Mouse (Mus musculus) forebrain, embryonic 14.5 days (tissue): ENCODE results near the gene Galnt2. TPM values are rescaled to one million over a fixed set of nuclear protein-coding genes. Genes with fewer than 3 reads are reported as not detected.
A peak's percentile ranks its signal among the peaks of the same experiment; 100 is the strongest.

Experiments used
- ATAC-seq: fragments of 200-750 bp; cut with Nextera tagmentation; 2 replicates; pipeline ENCODE4 v1.8.0; 2017; ENCODE audit warnings: mild to moderate bottlenecking, moderate library complexity
- DNase-seq: peaks from one replicate; pipeline ENCODE4 v3.0.0-alpha.2; 2015; ENCODE audit warnings: low spot score
- H3K27ac ChIP-seq: fragments of 300-500 bp; sonication (generic); 2 replicates; pipeline ENCODE4 v1.5.1; 2014; ENCODE audit warnings: low read depth, mild to moderate bottlenecking, control low read depth, low read length, moderate library complexity
- H3K27me3 ChIP-seq: fragments of 300-500 bp; sonication (generic); replicated peaks from 2 replicates; pipeline ENCODE4 v1.6.1; 2014; ENCODE audit warnings: low read length, control low read depth, mixed read lengths; ENCODE audit not compliant: control insufficient read depth, insufficient read depth
- H3K36me3 ChIP-seq: fragments of 300-500 bp; sonication (generic); 2 replicates; pipeline ENCODE4 v1.6.1; 2014; ENCODE audit warnings: low read length, control low read depth; ENCODE audit not compliant: control insufficient read depth, insufficient read depth
- H3K4me1 ChIP-seq: fragments of 300-500 bp; sonication (generic); 2 replicates; pipeline ENCODE4 v1.6.1; 2014; ENCODE audit warnings: antibody characterized with exemption, low read length, control low read depth; ENCODE audit not compliant: control insufficient read depth, insufficient read depth
- H3K4me2 ChIP-seq: fragments of 300-500 bp; sonication (generic); 2 replicates; pipeline ENCODE4 v1.6.1; 2014; ENCODE audit warnings: mild to moderate bottlenecking, control low read depth, low read length
- H3K4me3 ChIP-seq: fragments of 300-500 bp; sonication (generic); 2 replicates; pipeline ENCODE4 v1.5.1; 2014; ENCODE audit warnings: low read depth, low read length, control low read depth
- H3K9ac ChIP-seq: fragments of 300-500 bp; sonication (generic); 2 replicates; pipeline ENCODE4 v1.6.1; 2014; ENCODE audit warnings: mild to moderate bottlenecking, low read length, control low read depth, moderate library complexity
- H3K9me3 ChIP-seq: fragments of 300-500 bp; sonication (generic); replicated peaks from 2 replicates; pipeline ENCODE4 v1.6.1; 2016; ENCODE audit warnings: low read length, control low read depth, mixed read lengths; ENCODE audit not compliant: control insufficient read depth
- WGBS: fragments of 180-500 bp; shearing (Covaris S2); extraction: QIAGEN DNeasy Blood & Tissue Kit; methylation state at CpG from one replicate; pipeline ENCODE4 v1.1.7; 2014; 5-methylcytosine and 5-hydroxymethylcytosine counted together
- polyA plus RNA-seq: library from polyadenylated mRNA; unstranded; fragments of >200 nt; fragmentation: Nextera tagmentation; extraction: Ambion mirVana; gene quantifications from 2 replicates; pipeline ENCODE4 v1.2.1, GENCODE M21; 2014

Gene Galnt2
- polyA plus RNA-seq, 1 experiment from 2014 or later = 44.3 TPM

DNA sequence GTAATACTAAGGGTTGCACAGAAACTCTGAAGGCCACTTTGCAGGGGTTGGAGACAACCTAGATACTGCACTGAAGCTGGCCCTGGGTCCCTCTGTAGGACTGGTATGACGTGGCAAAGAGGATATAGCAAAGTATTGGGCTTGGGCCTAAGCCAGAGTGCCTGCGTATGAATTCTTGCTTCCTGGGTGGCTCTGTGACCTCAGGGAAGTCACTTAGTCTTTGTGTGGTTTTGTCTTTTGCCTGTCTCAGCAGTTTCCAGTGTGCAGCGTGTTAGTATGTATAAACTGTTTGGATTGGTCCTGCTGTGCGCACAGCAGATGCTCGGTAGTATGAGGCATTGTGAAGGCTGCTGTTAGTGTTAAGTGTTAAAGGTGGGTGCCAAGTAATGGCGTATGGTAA is 11.0 kb downstream of the Galnt2 start:
- Histone ChIP-seq H3K9me3 (no peaks in the 10 kb centered on the region), H3K4me2 (no peak overlapping the region), H3K4me1 (peaks cover 15% of the 10 kb centered on the region; the same call in 1 of the 2 replicates), H3K36me3 (0 out of 2 replicates have a peak, but pooled peaks cover 3% of the 10 kb centered on the region), H3K27ac (no peak overlapping the region), H3K9ac (no peak overlapping the region), H3K4me3 (no peak overlapping the region), H3K27me3 (no peaks in the 10 kb centered on the region)
- ATAC-seq (no peak), DNase-seq (no peak)
- 83% methylated on average over 6 of the region's 6 CpGs for WGBS

DNA sequence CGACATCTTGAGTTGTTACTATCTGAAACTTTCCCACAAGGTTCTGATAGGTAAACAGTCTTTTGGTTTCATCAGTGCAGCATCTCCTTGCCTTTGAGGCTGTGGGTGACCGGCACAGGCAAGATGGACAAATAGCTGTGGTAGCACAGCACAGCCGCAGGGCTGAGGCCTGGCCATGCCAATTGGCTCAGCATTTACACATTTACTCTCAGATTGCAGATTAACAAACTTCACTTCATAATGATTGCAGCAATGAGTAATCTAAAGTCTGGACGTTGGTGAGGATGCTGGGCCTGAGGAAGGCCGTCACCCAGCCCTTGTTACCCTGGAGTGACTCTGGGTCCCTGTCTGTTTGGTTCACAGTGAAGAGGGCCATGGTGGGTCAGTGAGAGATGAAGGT is 11.7 kb downstream of the Galnt2 start:
- H3K27me3 ChIP-seq = no peaks in the 10 kb centered on the region
- WGBS = 96% methylated on average over 5 of the region's 5 CpGs
- ATAC-seq (no peak), DNase-seq (no peak)
- 0 out of 2 replicates have a peak, but pooled peaks cover 3% of the 10 kb centered on the region for H3K36me3 ChIP-seq
- H3K4me1 ChIP-seq = peaks cover 15% of the 10 kb centered on the region; the same call in 1 of the 2 replicates
- H3K9me3 ChIP-seq = no peaks in the 10 kb centered on the region
- H3K4me2 ChIP-seq = no peak overlapping the region
- H3K27ac ChIP-seq = no peak overlapping the region
- H3K4me3 ChIP-seq = no peak overlapping the region
- no peak overlapping the region for H3K9ac ChIP-seq

DNA sequence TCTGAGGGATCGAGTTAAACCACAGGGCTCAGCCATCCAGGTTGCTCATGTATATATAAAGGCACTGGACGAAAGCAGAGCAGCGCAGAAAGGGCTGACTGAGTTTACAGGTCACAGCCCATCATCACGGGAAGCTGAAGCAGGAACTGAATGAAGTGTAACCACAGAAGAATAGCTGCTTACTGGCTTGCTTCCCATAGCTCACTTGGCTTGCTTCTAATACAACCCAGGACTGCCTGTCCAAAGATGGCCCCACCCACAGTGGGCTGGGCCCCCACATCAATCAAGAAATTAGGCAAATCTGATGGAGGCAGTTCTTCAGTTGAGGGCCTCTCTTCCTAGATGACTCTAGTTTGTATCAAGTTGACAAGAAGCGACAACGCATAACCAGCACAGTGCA is 16.4 kb downstream of the Galnt2 start:
- no peak for ATAC-seq
- H3K4me2 ChIP-seq = no peak overlapping the region
- peak; percentile 34 for DNase-seq
- 0 out of 2 replicates have a peak, but pooled peaks cover 3% of the 10 kb centered on the region for H3K36me3 ChIP-seq
- H3K9ac ChIP-seq = no peak overlapping the region
- peaks cover 6% of the 10 kb centered on the region for H3K4me1 ChIP-seq
- WGBS = 80% methylated on average over 6 of the region's 6 CpGs
- no peak overlapping the region for H3K4me3 ChIP-seq
- H3K9me3 ChIP-seq = no peaks in the 10 kb centered on the region
- H3K27ac ChIP-seq = no peak overlapping the region
- no peaks in the 10 kb centered on the region for H3K27me3 ChIP-seq

DNA sequence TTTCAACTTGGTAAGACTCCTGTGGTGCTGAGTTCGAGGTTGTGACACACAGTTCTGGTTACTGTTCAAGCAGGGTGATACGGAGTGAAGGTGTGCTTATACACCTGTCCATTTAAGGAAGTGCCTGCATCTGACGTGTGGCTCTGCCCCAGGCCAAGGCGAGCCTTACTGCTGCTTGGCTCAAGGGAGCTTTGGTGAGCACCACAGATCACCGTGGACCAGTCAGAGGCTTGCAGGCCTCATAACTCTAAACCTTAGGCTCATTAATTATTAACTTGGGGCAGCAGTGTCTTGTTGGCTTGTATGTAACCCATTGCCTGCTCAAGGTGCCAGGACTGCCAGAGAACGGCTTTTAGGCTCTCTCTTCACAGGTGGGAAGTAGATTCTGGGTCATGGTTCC is 17.5 kb downstream of the Galnt2 start:
- peaks cover 6% of the 10 kb centered on the region for H3K4me1 ChIP-seq
- H3K36me3 ChIP-seq = 0 out of 2 replicates have a peak, but pooled peaks cover 2% of the 10 kb centered on the region
- H3K9ac ChIP-seq = no peak overlapping the region
- ATAC-seq = no peak
- H3K27ac ChIP-seq = no peak overlapping the region
- no peak overlapping the region for H3K4me2 ChIP-seq
- DNase-seq = no peak
- H3K9me3 ChIP-seq = no peaks in the 10 kb centered on the region
- no peaks in the 10 kb centered on the region for H3K27me3 ChIP-seq
- 93% methylated on average over 6 of the region's 6 CpGs for WGBS
- H3K4me3 ChIP-seq = no peak overlapping the region

DNA sequence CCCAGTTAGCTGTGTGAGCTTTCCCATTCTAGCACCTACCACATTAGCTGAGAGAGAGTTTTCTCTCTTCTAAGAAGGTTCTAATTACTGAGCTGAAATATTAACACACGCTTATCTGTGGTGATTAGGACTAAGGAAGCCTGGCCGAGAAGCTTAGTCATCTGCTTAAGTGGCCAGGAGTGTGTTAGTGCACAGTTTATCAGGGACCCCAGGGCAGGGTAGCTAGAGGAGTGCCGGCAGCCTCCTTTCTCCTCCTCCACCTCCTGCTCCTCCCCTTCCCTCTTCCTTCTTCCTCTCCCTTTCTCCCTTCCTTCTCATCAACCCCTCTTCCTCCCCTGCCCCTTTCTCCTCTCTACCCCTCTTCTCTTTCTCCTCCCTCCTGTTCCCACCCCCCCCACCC is 19.1 kb downstream of the Galnt2 start:
- Histone ChIP-seq H3K9me3 (no peaks in the 10 kb centered on the region), H3K36me3 (no peaks in the 10 kb centered on the region), H3K4me1 (peaks cover 6% of the 10 kb centered on the region), H3K4me3 (no peak overlapping the region), H3K4me2 (no peak overlapping the region), H3K27me3 (no peaks in the 10 kb centered on the region), H3K27ac (peak overlapping the region; percentile 36; the same call in 1 of the 2 replicates), H3K9ac (no peak overlapping the region)
- ATAC-seq (no peak), DNase-seq (no peak)
- 47% methylated on average over 3 of the region's 3 CpGs for WGBS

DNA sequence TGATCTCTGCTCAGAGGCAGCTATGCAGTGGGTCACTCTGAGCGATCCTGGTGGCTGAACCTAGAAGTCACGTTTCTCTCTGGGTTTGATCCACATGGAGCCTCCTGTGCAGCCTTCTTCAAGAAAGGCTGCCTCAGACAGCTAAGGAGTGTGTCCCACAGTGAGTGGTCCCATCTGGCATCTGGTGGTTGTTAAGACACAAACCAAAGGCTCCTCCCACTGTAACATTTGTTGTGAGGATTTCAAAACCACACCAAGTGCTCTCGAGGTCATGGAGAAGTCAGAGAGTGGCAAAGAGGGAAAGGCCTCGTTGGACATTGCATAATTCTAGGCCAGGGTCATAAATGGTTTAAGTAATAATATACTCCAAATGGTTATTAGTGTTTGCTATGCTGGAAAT is 19.6 kb downstream of the Galnt2 start:
- H3K27me3 ChIP-seq = no peaks in the 10 kb centered on the region
- H3K4me3 ChIP-seq = no peak overlapping the region
- DNase-seq (no peak), ATAC-seq (no peak)
- peak overlapping the region; percentile 36; the same call in 1 of the 2 replicates for H3K27ac ChIP-seq
- H3K36me3 ChIP-seq = no peaks in the 10 kb centered on the region
- no peaks in the 10 kb centered on the region for H3K9me3 ChIP-seq
- H3K4me1 ChIP-seq = peaks cover 6% of the 10 kb centered on the region
- 51% methylated on average over 4 of the region's 4 CpGs for WGBS
- no peak overlapping the region for H3K4me2 ChIP-seq
- H3K9ac ChIP-seq = no peak overlapping the region

DNA sequence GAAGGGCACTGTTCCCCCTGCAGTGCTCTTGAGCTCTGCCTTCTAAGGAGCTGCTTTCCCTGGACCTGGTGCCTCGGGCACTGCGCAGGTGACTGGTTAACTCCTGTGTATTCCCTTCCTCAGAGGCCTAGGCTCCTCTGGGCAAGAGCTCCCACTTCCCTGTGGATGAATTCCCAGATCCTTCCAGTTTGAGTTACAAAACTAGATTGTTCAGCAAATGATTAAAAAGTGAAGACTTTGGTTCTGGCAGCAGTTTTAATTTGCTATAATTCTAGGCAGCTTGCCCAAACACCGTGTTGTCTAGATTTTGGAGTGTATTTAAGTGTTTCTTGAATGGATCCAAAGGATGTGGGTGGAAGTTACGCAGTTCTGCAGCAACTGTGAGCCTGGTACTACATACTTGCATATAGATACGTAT is 21.4 kb downstream of the Galnt2 start:
- Histone ChIP-seq H3K4me1 (peaks cover 21% of the 10 kb centered on the region), H3K9me3 (no peaks in the 10 kb centered on the region), H3K36me3 (no peaks in the 10 kb centered on the region), H3K27ac (no peak overlapping the region), H3K4me2 (no peak overlapping the region), H3K27me3 (no peaks in the 10 kb centered on the region), H3K9ac (no peak overlapping the region), H3K4me3 (no peak overlapping the region)
- 89% methylated on average over 5 of the region's 5 CpGs for WGBS
- no peak for ATAC-seq
- DNase-seq = peak; percentile 42

DNA sequence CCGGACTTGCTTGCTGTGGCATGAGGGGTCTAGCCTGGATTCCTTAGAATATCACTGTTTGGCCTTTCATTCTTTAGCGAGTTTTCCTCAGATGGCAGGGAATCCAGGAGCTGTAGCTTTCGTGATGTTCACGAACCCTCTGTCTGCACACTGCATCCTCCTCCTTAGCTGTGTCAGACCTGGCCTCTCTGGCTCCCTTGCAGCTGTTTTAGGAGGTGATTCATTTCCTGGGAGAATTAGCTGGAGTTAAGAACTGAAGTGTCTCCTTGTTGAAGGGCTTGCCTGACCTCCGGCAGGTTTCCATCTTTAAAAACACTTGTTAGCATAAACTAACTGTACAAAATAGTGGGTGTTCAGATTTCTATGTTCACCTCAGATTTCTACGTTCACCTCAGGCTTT is 22.7 kb downstream of the Galnt2 start:
- DNase-seq (no peak), ATAC-seq (no peak)
- 94% methylated on average over 6 of the region's 6 CpGs for WGBS
- no peak overlapping the region for H3K4me2 ChIP-seq
- H3K9ac ChIP-seq = no peak overlapping the region
- H3K9me3 ChIP-seq = no peaks in the 10 kb centered on the region
- H3K4me3 ChIP-seq = no peak overlapping the region
- no peaks in the 10 kb centered on the region for H3K27me3 ChIP-seq
- no peaks in the 10 kb centered on the region for H3K36me3 ChIP-seq
- peaks cover 28% of the 10 kb centered on the region for H3K4me1 ChIP-seq
- no peak overlapping the region for H3K27ac ChIP-seq

DNA sequence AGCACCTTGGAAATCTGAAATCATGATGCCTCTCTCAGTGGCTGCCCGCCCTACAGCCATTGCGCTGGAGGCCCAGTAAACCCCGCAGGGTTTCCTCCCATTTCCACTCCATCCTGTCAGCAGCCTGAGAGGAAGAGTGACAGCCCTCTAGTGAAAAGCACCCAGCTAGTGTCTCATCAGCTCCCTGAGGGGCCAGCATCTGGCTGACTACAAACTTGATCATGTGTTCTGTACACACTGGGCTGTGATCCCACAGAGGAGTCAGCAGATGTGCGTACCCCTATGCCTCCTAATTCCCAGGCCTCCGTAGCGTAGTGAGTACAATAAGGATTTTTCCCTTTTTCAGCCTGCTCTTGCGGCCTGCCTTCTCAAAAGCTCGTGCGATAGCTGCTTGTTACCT is 25.6 kb downstream of the Galnt2 start:
- Histone ChIP-seq H3K27ac (peak overlapping the region; percentile 70), H3K4me2 (peak overlapping the region; percentile 12; the same call in 1 of the 2 replicates), H3K9me3 (no peaks in the 10 kb centered on the region), H3K4me3 (no peak overlapping the region), H3K4me1 (peaks cover 22% of the 10 kb centered on the region), H3K27me3 (no peaks in the 10 kb centered on the region), H3K9ac (no peak overlapping the region), H3K36me3 (no peaks in the 10 kb centered on the region)
- ATAC-seq (peak; percentile 65), DNase-seq (peak; percentile 66)
- WGBS = 40% methylated on average over 9 of the region's 9 CpGs
